Mouse (Mus musculus): ENCODE measurements around the gene Gnai3.

Gene Gnai3

DNA sequence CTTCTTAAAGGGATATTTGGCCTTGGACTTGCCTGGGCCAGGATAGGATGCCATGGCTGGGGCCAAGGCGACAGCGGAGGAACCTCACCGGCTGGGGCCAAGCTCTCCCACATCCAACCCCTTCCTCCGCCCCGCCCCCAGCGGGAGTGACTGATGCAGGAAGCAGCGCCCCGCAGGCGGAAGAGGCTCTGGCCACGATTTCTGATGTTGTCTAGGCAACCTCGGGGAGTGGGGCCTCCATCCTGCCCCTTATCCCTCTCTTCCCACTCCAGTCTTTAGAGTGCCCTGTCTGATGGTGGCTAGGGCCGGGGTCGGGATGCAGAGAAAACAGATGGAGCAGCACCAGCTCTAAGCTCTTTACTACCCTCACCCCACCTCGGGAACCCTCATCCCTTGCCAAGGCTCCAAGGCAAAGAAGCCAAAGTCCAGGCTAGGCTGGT lies 60.6 kb downstream of the Gnai3 start:
- DNase-seq (ENCODE audit: low read depth in 1 of 2, low spot score in 2 of 2), result peak; percentile 55 to 71

DNA sequence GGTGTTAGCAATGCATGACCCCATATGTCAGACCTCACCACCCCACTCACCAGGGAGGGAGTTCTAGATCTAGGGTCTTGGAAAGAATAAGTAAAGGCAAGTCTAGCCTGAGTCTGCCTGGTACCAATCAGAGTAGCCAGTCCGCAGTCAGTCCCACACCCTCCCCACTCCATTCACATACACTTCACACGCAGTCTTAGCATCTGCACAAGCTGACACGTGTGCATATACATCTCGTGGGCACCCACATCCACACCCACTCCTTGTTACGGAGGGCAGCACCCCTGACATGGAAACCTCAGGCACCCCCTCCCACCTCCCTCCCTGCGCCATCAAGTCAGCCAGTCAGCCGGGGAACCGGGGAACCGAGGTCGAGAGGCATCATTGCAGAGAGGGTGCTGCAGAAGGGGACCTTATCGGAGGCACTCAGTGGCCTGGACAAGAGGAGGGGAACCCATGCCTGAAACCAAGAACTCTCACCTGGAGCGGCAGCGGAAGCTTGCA lies 61.1 kb downstream of the Gnai3 start:
- DNase-seq (ENCODE audit: low read depth in 1 of 2, low spot score in 2 of 2), result no peak

DNA sequence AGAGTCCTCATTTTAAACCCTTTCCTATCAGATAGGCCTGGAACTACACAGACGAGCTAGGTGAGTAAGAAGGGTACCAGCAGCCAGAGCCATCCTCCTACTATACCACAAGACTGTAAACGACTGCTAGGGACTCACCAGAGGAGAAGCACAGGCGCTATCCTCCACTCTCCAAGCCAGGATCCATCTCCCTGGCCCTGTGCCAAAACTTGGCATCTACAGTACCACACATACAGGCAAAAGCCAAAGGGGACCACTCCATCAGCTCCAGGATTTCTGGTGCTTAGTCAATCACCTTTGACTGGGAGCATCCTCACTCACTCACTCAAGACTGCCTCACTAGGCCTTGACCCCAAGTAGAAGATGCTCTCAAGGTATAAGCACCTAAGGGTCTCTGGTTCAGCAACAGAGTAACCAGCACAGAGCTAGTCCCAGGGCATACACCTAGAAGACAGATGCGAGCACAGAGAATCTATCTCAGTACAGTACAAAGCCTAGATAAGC lies 62.0 kb downstream of the Gnai3 start:
- DNase-seq (ENCODE audit: low read depth in 1 of 2, low spot score in 2 of 2), result no peak

DNA sequence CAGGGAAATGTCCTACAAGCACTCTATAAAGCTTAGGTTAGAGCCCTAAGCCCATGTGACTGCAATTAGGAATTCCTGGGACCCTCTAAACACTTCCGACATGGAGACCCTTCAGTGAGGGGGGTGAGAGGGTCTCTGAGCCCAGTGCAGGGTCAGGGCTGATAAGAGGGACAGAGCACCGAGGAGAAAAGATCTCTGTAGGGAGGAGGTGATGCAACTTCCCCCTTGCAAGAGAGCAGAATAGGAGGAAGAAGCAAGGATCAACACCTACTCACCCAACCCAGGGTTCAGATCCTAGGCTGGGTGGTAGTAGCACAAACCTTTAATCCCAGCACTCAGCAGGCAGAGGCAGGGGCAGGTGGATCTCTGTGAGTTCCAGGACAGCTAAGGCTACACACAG lies 62.8 kb downstream of the Gnai3 start:
- DNase-seq (ENCODE audit: low read depth in 1 of 2, low spot score in 2 of 2), result no peak

GRCm38 (mm10) chr3:108082251-108082875 lies 63.6 kb downstream of the Gnai3 start:
- no peak for DNase-seq (ENCODE audit: low read depth in 1 of 2, low spot score in 2 of 2)

DNA sequence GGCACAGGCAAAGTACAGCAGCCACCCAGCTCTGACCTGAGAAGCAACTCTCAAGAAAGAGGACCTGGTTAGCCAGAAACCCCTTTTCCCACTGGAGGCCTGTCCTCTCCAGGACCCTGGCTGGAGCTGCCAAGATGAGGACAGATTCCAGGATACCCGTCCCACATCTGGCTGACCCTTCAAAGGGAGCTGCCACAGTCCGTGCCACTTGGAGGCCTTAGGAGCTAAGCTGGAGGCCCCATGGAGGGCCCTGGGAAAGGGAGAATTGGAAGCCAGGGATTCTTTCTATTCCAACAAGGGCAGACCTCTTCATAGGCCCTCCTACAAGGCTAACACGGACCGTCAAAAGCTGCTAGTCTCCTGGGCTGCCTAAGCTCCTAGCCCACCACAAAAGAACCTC lies 64.3 kb downstream of the Gnai3 start:
- DNase-seq (ENCODE audit: low read depth in 1 of 2, low spot score in 2 of 2), result no peak

DNA sequence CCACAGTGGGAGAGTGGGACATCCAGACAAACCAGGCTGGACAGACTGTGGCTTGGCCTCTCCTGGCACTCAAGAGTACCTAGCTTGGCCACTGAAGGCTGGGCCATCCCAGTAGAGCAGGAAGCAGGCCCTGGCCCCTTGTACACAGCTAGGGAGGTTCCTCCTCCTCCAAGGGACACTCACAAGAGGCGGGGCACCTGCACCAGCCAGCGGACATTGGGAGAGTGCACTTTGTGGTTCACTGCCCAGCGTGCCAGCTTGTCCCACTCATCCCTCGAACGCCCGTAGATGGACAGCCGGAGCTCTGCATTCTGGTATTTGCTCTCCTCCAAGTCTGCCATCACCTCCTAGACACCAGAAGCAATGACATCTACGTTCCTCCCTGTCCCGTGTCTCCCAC lies 69.1 kb downstream of the Gnai3 start:
- DNase-seq (ENCODE audit: low read depth in 1 of 2, low spot score in 2 of 2), result no peak

DNA sequence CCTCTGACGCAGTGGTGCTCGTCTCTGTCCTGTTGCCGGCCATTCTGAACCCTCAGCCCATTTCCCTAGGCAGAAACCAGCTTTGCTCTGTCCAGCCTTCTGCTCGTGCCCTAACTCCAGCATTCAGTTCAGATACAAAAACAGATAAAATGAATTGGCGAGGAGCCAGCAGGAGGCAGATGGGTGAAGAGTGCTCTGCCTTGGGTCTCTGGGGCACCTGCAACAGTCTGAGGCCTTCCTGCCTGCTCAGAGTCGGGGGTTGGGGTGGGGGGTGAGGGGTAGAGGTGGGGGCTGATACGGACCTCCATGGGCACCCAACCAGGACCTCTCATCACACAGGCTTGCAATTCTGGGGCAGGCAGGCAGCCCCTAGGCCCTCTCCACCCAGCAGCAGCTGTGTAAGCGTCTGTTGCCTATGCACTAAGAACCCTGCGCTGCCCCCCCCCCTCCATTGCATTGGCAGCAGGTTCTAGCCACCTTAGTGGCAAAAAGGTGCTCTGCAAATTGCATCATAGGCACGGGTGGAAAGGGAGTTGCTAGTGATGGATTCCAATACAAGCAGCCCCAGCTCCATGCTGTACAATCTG lies 72.9 kb downstream of the Gnai3 start:
- no peak for DNase-seq (ENCODE audit: low read depth in 1 of 2, low spot score in 2 of 2)

DNA sequence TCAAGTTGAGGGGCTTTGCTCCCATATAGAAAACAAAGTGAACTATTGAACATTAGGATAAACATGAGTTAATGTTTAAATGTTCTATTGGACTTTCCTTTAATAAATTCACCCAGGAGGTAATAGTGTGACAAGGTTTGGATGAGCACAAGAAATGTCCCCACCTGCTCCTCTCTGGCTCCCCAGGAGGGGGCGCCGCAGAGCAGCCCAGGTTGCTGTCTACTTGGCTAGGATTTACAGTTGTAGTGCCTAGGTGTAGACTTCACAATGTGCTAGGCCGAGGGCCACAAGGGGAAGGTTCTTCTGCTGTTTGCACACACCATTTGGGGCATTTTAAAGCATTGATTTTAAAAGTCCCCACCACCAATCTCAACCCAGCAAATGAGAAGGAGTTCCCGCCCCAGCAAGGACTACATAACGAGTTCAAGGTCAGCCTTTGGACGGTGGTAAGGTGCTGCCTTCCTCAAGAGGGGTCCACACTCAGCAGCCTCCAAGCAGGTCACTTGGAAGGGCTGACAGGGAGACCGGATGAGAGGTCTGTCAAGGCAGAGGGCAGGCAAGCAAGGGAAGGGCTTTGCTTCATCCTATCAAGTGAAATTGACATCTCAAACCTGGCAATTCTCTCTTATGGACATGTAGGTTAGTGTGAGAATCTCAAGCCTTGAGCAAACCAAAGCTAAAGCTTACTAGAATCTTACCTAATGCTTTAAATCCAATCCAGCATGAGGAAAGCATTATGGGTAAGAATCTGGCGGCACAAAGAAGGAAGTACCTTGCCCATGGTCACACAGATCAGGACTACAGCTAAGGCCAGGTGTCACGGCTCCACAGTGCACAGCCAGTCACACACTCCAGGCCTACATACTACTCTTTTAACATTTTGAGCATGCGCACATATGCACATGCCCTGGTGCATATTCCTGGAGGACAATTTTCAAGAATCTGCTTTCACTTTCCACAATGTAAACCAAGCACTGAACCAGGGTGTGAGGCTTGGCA lies 75.4 kb downstream of the Gnai3 start:
- DNase-seq (ENCODE audit: low read depth in 1 of 2, low spot score in 2 of 2), result peak in 1 of 2 experiments; percentile 62

DNA sequence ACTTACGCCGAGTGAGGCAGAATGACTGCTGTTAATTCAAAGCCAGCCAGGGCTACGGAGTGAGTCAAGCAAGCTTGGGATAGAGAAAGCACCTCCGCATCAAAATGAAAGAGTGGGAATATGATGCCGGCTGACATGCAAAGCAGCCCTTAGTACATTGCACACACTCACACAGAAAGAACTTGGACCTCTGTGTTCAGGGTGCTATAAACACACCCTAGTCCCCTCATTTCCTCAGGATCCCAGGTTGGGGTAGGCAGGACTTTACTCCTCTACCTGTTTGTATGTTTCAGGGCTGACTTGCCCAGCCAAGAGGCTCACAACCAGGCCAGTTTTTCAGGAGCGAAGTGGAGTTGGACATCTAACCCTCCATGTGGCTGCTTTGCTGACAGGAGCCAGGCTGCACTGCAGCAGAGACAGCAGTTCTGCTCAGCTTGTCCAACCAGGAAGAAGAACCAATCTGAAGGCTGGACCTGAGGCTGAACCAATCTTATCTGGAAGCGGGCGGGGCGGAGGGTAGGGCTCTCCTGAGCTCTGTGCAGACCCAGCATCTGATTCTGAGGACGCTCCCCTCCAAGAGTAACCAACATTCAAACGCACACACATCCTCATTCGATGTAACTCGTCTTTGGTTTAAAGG lies 76.6 kb downstream of the Gnai3 start:
- DNase-seq (ENCODE audit: low read depth in 1 of 2, low spot score in 2 of 2), result no peak

- DNase-seq (ENCODE audit: low read depth in 1 of 2, low spot score in 2 of 2), result no peak
Measured at GRCm38 (mm10) chr3:108068826-108069225, 77.1 kb downstream of the Gnai3 start.

- no peak for DNase-seq (ENCODE audit: low read depth in 1 of 2, low spot score in 2 of 2)
Measured at GRCm38 (mm10) chr3:108067370-108067934, 78.5 kb downstream of the Gnai3 start.

- DNase-seq (ENCODE audit: low read depth in 1 of 2, low spot score in 2 of 2), result no peak
Measured at GRCm38 (mm10) chr3:108065551-108065950, 80.4 kb downstream of the Gnai3 start.

GRCm38 (mm10) chr3:108064672-108065071 lies 81.3 kb downstream of the Gnai3 start:
- DNase-seq (ENCODE audit: low read depth in 1 of 2, low spot score in 2 of 2), result no peak

GRCm38 (mm10) chr3:108062648-108063047 lies 83.3 kb downstream of the Gnai3 start:
- no peak for DNase-seq (ENCODE audit: low read depth in 1 of 2, low spot score in 2 of 2)

GRCm38 (mm10) chr3:108061420-108061819 lies 84.5 kb downstream of the Gnai3 start:
- DNase-seq (ENCODE audit: low read depth in 1 of 2, low spot score in 2 of 2), result no peak

All from monocyte, adult 2 months (primary cell).